ENCODE assay signal across 7 mouse cellular contexts in genomic region chr3:52253656-52254461, GRCm38 (mm10). TPM values are rescaled to one million over a fixed set of nuclear protein-coding genes. Genes with fewer than 3 reads are reported as not detected.
DNase-seq lines count a peak whose midpoint lies in the region; ATAC-seq and TF ChIP-seq lines count a peak whose summit lies in the region.

No protein-coding gene starts in this region.

- POLR2A ChIA-PET in Patski (lab: Charles Lee) = no interaction called here

- no peak for ATAC-seq in midbrain, embryonic 13.5 days
- ATAC-seq in Patski = peak; percentile 58
- no peak for ATAC-seq in embryonic facial prominence, embryonic 11.5 days (replicated peaks; ENCODE audit: insufficient number of reproducible peaks, low FRiP score, low TSS enrichment, low read depth)
- ATAC-seq in lung, postnatal 0 days = peak; percentile 39; the same call in 1 of the 2 replicates

- CTCF ChIA-PET in Patski (lab: Charles Lee) = interaction anchor here (0.8 to 6.2 kb wide), 15 partner anchors 11 to 747 kb away, joined by 3 to 40 read pairs (median 4); no protein-coding TSS in a partner anchor

- peak; percentile 28 for DNase-seq in midbrain, embryonic 10.5 days (ENCODE audit: low spot score)
- no peak for DNase-seq in Patski (ENCODE audit: low read depth, low spot score)
- peak; percentile 60 for DNase-seq in embryonic facial prominence, embryonic 11.5 days (ENCODE audit: low spot score)
- DNase-seq in lung, postnatal 0 days (ENCODE audit: low spot score) = peak; percentile 41
- no peak for DNase-seq in gastrocnemius, postnatal 25 days
- no peak for DNase-seq in ovary, postnatal 14 days (ENCODE audit: low spot score)

- in situ Hi-C loops in Patski (cut with MboI; ENCODE audit: low pct_unique_long_range_greater_than_20kb) = loop anchor here (25.0 kb wide), 1 partner anchor 1083 kb away; no protein-coding TSS in a partner anchor

- peaks cover 7% of the 10 kb centered on the region for H3K4me1 ChIP-seq in midbrain, embryonic 10.5 days
- peaks cover 4% of the 10 kb centered on the region; the same call in 1 of the 2 replicates for H3K4me1 ChIP-seq in midbrain, embryonic 13.5 days (replicated peaks)
- no peaks in the 10 kb centered on the region for H3K4me1 ChIP-seq in embryonic facial prominence, embryonic 11.5 days (ENCODE audit: control insufficient read depth, insufficient read depth, low read length)
- no peaks in the 10 kb centered on the region; the same call in 1 of the 2 replicates for H3K4me1 ChIP-seq in lung, postnatal 0 days (ENCODE audit: insufficient read depth, low read depth, low read length)

- no peak overlapping the region for H3K9ac ChIP-seq in midbrain, embryonic 13.5 days (replicated peaks)
- no peak overlapping the region for H3K9ac ChIP-seq in embryonic facial prominence, embryonic 11.5 days (replicated peaks; ENCODE audit: low read length)
- H3K9ac ChIP-seq in lung, postnatal 0 days (replicated peaks; ENCODE audit: low read depth) = no peak overlapping the region

- no peak overlapping the region for H3K4me3 ChIP-seq in midbrain, embryonic 10.5 days
- no peak overlapping the region for H3K4me3 ChIP-seq in midbrain, embryonic 13.5 days (replicated peaks)
- no peak overlapping the region for H3K4me3 ChIP-seq in embryonic facial prominence, embryonic 11.5 days (ENCODE audit: low read depth, low read length)
- H3K4me3 ChIP-seq in lung, postnatal 0 days (ENCODE audit: low read depth, low read length) = no peak overlapping the region

- no peak overlapping the region for H3K27ac ChIP-seq in midbrain, embryonic 10.5 days (replicated peaks)
- no peak overlapping the region for H3K27ac ChIP-seq in midbrain, embryonic 13.5 days
- no peak overlapping the region for H3K27ac ChIP-seq in embryonic facial prominence, embryonic 11.5 days (replicated peaks; ENCODE audit: low read depth, low read length)
- H3K27ac ChIP-seq in lung, postnatal 0 days (ENCODE audit: low read length) = no peak overlapping the region

- H3K4me2 ChIP-seq in midbrain, embryonic 13.5 days (replicated peaks) = no peak overlapping the region
- no peak overlapping the region for H3K4me2 ChIP-seq in embryonic facial prominence, embryonic 11.5 days (ENCODE audit: low read depth, low read length)
- no peak overlapping the region for H3K4me2 ChIP-seq in lung, postnatal 0 days (replicated peaks; ENCODE audit: low read depth, low read length)

- peak; percentile 83 for TF ChIP-seq CTCF in Patski (IDR thresholded peaks at IDR 0.05)
- TF ChIP-seq CTCF in lung, postnatal 0 days (IDR thresholded peaks at IDR 0.05) = peak; percentile 73

- H3K9me3 ChIP-seq in midbrain, embryonic 10.5 days (replicated peaks) = no peaks in the 10 kb centered on the region
- no peaks in the 10 kb centered on the region for H3K9me3 ChIP-seq in midbrain, embryonic 13.5 days
- no peaks in the 10 kb centered on the region for H3K9me3 ChIP-seq in embryonic facial prominence, embryonic 11.5 days (replicated peaks; ENCODE audit: control insufficient read depth, low read length)
- no peaks in the 10 kb centered on the region for H3K9me3 ChIP-seq in lung, postnatal 0 days (ENCODE audit: low read length)

- no peaks in the 10 kb centered on the region for H3K36me3 ChIP-seq in midbrain, embryonic 10.5 days
- H3K36me3 ChIP-seq in midbrain, embryonic 13.5 days = no peaks in the 10 kb centered on the region
- no peaks in the 10 kb centered on the region for H3K36me3 ChIP-seq in embryonic facial prominence, embryonic 11.5 days (replicated peaks; ENCODE audit: control insufficient read depth, insufficient read depth, low read depth, low read length)
- H3K36me3 ChIP-seq in lung, postnatal 0 days (ENCODE audit: insufficient read depth, low read length) = no peaks in the 10 kb centered on the region

- peaks cover 19% of the 10 kb centered on the region for H3K27me3 ChIP-seq in midbrain, embryonic 10.5 days (ENCODE audit: low read depth, poor library complexity, severe bottlenecking)
- H3K27me3 ChIP-seq in midbrain, embryonic 13.5 days = peaks cover 20% of the 10 kb centered on the region
- peaks cover 18% of the 10 kb centered on the region for H3K27me3 ChIP-seq in Patski
- H3K27me3 ChIP-seq in embryonic facial prominence, embryonic 11.5 days (ENCODE audit: control insufficient read depth, insufficient read depth, low read length) = no peaks in the 10 kb centered on the region
- H3K27me3 ChIP-seq in lung, postnatal 0 days (replicated peaks; ENCODE audit: insufficient read depth, low read length) = no peaks in the 10 kb centered on the region

- no peak for TF ChIP-seq EP300 in lung, postnatal 0 days (IDR thresholded peaks at IDR 0.05)

- 14% methylated on average over 14 of the region's 14 CpGs for WGBS in midbrain, embryonic 10.5 days
- WGBS in midbrain, embryonic 13.5 days = 18% methylated on average over 14 of the region's 14 CpGs
- 16% methylated on average over 14 of the region's 14 CpGs for WGBS in embryonic facial prominence, embryonic 11.5 days
- WGBS in lung, postnatal 0 days = 26% methylated on average over 14 of the region's 14 CpGs

RNA-seq across cellular contexts. Expression of gene Foxo1, which starts 14.3 kb away (rescaled TPM):
- polyA plus RNA-seq in midbrain, embryonic 10.5 days (2016; fragmentation: Nextera tagmentation; extraction: Ambion mirVana) = 1.9 and 2.1 TPM in 2 replicates
- 1.7 and 2.6 TPM in 2 replicates for polyA plus RNA-seq in midbrain, embryonic 13.5 days (2015; fragmentation: Nextera tagmentation; extraction: Ambion mirVana)
- polyA plus RNA-seq in Patski (2021) = 15.5 TPM
- 5.2 and 5.8 TPM in 2 replicates for polyA plus RNA-seq in embryonic facial prominence, embryonic 11.5 days (2014; fragmentation: Nextera tagmentation; extraction: Ambion mirVana)
- polyA plus RNA-seq in lung, postnatal 0 days (2015; fragmentation: Nextera tagmentation; extraction: Ambion mirVana) = 6.8 and 7.6 TPM in 2 replicates
- total RNA-seq in gastrocnemius, postnatal 25 days (2021) = 10 to 100 TPM; 15.5 to 19.3 TPM

Comparison
In these comparisons a context has a peak if more than half of its experiments do, and no peak if none do; other contexts are left out.
1. DNase-seq: peak in midbrain, embryonic 10.5 days (single experiment), embryonic facial prominence, embryonic 11.5 days (single experiment) and lung, postnatal 0 days (single experiment); none in Patski (single experiment), gastrocnemius, postnatal 25 days (single experiment) and ovary, postnatal 14 days (single experiment).
2. ATAC-seq: peak in Patski (single experiment) and lung, postnatal 0 days (single experiment); none in midbrain, embryonic 13.5 days (single experiment) and embryonic facial prominence, embryonic 11.5 days (single experiment).